25 mouse cellular contexts compared by ENCODE assay signal in the genomic region with DNA sequence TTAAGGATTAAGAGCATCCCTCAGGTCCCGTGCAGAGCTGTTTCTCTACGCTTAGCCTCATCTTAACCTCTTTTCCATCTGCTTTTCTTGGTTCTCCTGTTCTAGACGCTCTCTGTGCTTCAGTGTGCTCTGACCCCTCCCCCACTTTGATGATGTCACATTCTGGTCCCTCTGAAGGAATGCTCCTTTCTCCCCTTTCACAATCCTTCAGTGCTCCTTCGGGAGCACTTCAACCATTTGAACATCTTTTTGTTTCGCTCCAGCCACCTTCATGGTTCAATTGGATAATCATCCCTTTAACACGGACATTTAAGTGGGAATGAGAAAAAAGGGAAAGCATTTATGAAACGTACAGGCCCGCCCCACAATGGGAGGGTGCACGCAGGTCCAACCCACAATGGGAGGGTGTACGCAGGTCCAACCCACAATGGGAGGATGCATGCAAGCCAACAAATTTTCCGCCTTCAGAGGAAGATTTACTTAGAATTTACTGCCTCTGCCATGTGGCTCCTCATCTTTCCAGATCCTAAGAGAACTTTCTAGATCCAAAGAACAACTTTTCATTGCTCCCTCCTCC. TPM values are rescaled to one million over a fixed set of nuclear protein-coding genes. Genes with fewer than 3 reads are reported as not detected.
DNase-seq lines count a peak whose midpoint lies in the region; ATAC-seq and TF ChIP-seq lines count a peak whose summit lies in the region.
"Had no signal": no experiment of that assay in that cellular context is flagged by ENCODE, and none has a peak within 500 bp of the region (broad histone marks: within the 10 kb centered on the region; RNA-seq: fewer than 3 reads in every experiment).

No protein-coding gene starts in this region.

- H3K9ac ChIP-seq in CH12.LX (ENCODE audit: insufficient read depth, low read depth) (no peak overlapping the region), MEL (ENCODE audit: control insufficient read depth, low read depth, low read length, poor library complexity, severe bottlenecking) (no peak overlapping the region)
- no peak overlapping the region for H3K9ac ChIP-seq in midbrain, embryonic 13.5 days (replicated peaks)
- H3K9ac ChIP-seq: embryonic facial prominence, embryonic 15.5 days; forebrain, embryonic 15.5 days; hindbrain, embryonic 13.5 days had no signal

- peak; percentile 25 for DNase-seq in 3134 (ENCODE audit: extremely low read depth, insufficient read length, low spot score)
- DNase-seq in CH12.LX (ENCODE audit: extremely low read depth), result peak; percentile 55
- peak; percentile 16 for DNase-seq in MEL (ENCODE audit: low read depth, low spot score)
- DNase-seq in layer of hippocampus, adult 8-10 months (ENCODE audit: low spot score in 2 of 2), result no peak
- no peak for DNase-seq in urinary bladder, adult 2 months (ENCODE audit: low spot score)
- DNase-seq: adrenal gland, adult 8-10 months; adrenal gland, postnatal 36 days; cerebellum, adult 2 months; cerebellum, postnatal 14 days; embryo, embryonic 11 days; gastrocnemius, postnatal 36 days; heart, adult 11 months; heart, postnatal 14 days had no signal

- H3K27ac ChIP-seq in CH12.LX (ENCODE audit: insufficient read depth, low read depth) (no peak overlapping the region), MEL (ENCODE audit: control insufficient read depth, low read depth, low read length) (no peak overlapping the region)
- no peak overlapping the region for H3K27ac ChIP-seq in midbrain, embryonic 13.5 days
- H3K27ac ChIP-seq: embryonic facial prominence, embryonic 15.5 days; forebrain, embryonic 15.5 days; hindbrain, embryonic 13.5 days; hindbrain, postnatal 0 days had no signal

- in situ Hi-C loops in CH12.LX (cut with MboI; ENCODE audit: low pct_ligation_motif_present, low pct_unique_long_range_greater_than_20kb, low sequenced_read_pairs), result no loop called here

- no peak overlapping the region for H3ac ChIP-seq in myocyte (ENCODE audit: control insufficient read depth, insufficient read length)

- peaks cover 3% of the 10 kb centered on the region for H3K9me3 ChIP-seq in CH12.LX (replicated peaks; ENCODE audit: low read length)
- H3K9me3 ChIP-seq in MEL (replicated peaks; ENCODE audit: insufficient read depth, low read length), result no peaks in the 10 kb centered on the region
- no peaks in the 10 kb centered on the region for H3K9me3 ChIP-seq in midbrain, embryonic 13.5 days
- H3K9me3 ChIP-seq: embryonic facial prominence, embryonic 15.5 days; forebrain, embryonic 15.5 days; G1E; hindbrain, embryonic 13.5 days had no signal

- H3K27me3 ChIP-seq in CH12.LX (replicated peaks) (peaks cover 2% of the 10 kb centered on the region), MEL (ENCODE audit: control insufficient read depth in 1 of 2, insufficient read depth in 2 of 2, low read length in 2 of 2) (peaks cover 6% of the 10 kb centered on the region in 2 experiments; a peak in 3 of 4 replicates), myocyte (ENCODE audit: control insufficient read depth, insufficient read depth, insufficient read length) (no peaks in the 10 kb centered on the region)
- no peaks in the 10 kb centered on the region for H3K27me3 ChIP-seq in midbrain, embryonic 13.5 days
- H3K27me3 ChIP-seq: embryonic facial prominence, embryonic 15.5 days; forebrain, embryonic 15.5 days; hindbrain, embryonic 13.5 days; Patski had no signal

- dilution Hi-C loops in CH12.LX (cut with MboI; ENCODE audit: extremely low pct_ligation_motif_present, extremely low pct_unique_long_range_greater_than_20kb, low sequenced_read_pairs), result no loop called here

- H3K79me2 ChIP-seq in CH12.LX (replicated peaks; ENCODE audit: control insufficient read depth, extremely low read depth, insufficient read depth, poor library complexity, severe bottlenecking) (no peaks in the 10 kb centered on the region), MEL (ENCODE audit: control insufficient read depth, insufficient read depth, low read length, poor library complexity) (no peaks in the 10 kb centered on the region), myocyte (ENCODE audit: control insufficient read depth, insufficient read depth) (no peaks in the 10 kb centered on the region)

- TF ChIP-seq CTCF in CH12.LX (conservative IDR thresholded peaks at IDR 0.05 in 1 of 2, IDR thresholded peaks at IDR 0.05 in 1 of 2; ENCODE audit: low read depth in 2 of 2, low read length in 2 of 2) (no peak), MEL (IDR thresholded peaks at IDR 0.05 in 2 of 3, conservative IDR thresholded peaks at IDR 0.05 in 1 of 3; ENCODE audit: control insufficient read depth in 1 of 3, insufficient read depth in 1 of 3, low read depth in 2 of 3, low read length in 3 of 3, poor library complexity in 1 of 3, severe bottlenecking in 1 of 3) (no peak)

- H3K4me1 ChIP-seq in CH12.LX (ENCODE audit: control insufficient read depth in 1 of 2, insufficient read depth in 2 of 2), result peaks cover 3 to 9% of the 10 kb centered on the region in 2 experiments
- H3K4me1 ChIP-seq in MEL (ENCODE audit: control insufficient read depth in 1 of 2, insufficient read depth in 2 of 2, low read length in 2 of 2), result no peaks in the 10 kb centered on the region
- H3K4me1 ChIP-seq in midbrain, embryonic 13.5 days (replicated peaks), result no peaks in the 10 kb centered on the region
- H3K4me1 ChIP-seq: embryonic facial prominence, embryonic 15.5 days; forebrain, embryonic 15.5 days; hindbrain, embryonic 13.5 days had no signal

- 69% methylated on average over 11 of the region's 11 CpGs for WGBS in midbrain, embryonic 13.5 days

- TF ChIP-seq RAD21 in CH12.LX (IDR thresholded peaks at IDR 0.05; ENCODE audit: low read depth, low read length) (no peak), MEL (IDR thresholded peaks at IDR 0.05; ENCODE audit: low read depth, low read length) (no peak)

- H3K36me3 ChIP-seq in CH12.LX (replicated peaks in 1 of 2; ENCODE audit: control insufficient read depth in 1 of 2, insufficient read depth in 1 of 2, low read length in 1 of 2) (no peaks in the 10 kb centered on the region), MEL (ENCODE audit: control insufficient read depth in 1 of 2, insufficient read depth in 2 of 2, low read length in 2 of 2) (no peaks in the 10 kb centered on the region), myocyte (ENCODE audit: control insufficient read depth, insufficient read depth) (no peaks in the 10 kb centered on the region)
- no peaks in the 10 kb centered on the region for H3K36me3 ChIP-seq in midbrain, embryonic 13.5 days
- H3K36me3 ChIP-seq: embryonic facial prominence, embryonic 15.5 days; forebrain, embryonic 15.5 days; G1E; hindbrain, embryonic 13.5 days had no signal

- H3K4me2 ChIP-seq in CH12.LX (ENCODE audit: insufficient read depth, low read depth, poor library complexity, severe bottlenecking) (peak overlapping the region; percentile 39), myocyte (ENCODE audit: low read depth) (peak overlapping the region; percentile 60)
- no peak overlapping the region for H3K4me2 ChIP-seq in midbrain, embryonic 13.5 days (replicated peaks)
- H3K4me2 ChIP-seq: embryonic facial prominence, embryonic 15.5 days; forebrain, embryonic 15.5 days; hindbrain, embryonic 13.5 days had no signal

- TF ChIP-seq EP300 in CH12.LX (IDR thresholded peaks at IDR 0.05; ENCODE audit: low read length) (no peak), MEL (IDR thresholded peaks at IDR 0.05; ENCODE audit: low read depth in 1 of 2, low read length in 2 of 2) (no peak)

- ATAC-seq in midbrain, embryonic 13.5 days, result no peak
- ATAC-seq: CD4-positive, CD25-positive, alpha-beta regulatory T cell, adult 4 months; forebrain, embryonic 15.5 days; hindbrain, postnatal 0 days; Patski had no signal

- peak; percentile 36; the same call in 1 of the 2 replicates for TF ChIP-seq POLR2A in CH12.LX (IDR thresholded peaks at IDR 0.05; ENCODE audit: low read depth, low read length)
- no peak for TF ChIP-seq POLR2A in MEL (IDR thresholded peaks at IDR 0.05; ENCODE audit: control insufficient read depth in 1 of 2, insufficient read depth in 1 of 2, low read depth in 1 of 2, low read length in 2 of 2, poor library complexity in 1 of 2)
- TF ChIP-seq POLR2A in myocyte (IDR thresholded peaks at IDR 0.05; ENCODE audit: insufficient read length, low read depth), result no peak

- H3K4me3 ChIP-seq in CH12.LX (replicated peaks in 1 of 3; ENCODE audit: low read depth in 2 of 3, low read length in 2 of 3, poor library complexity in 1 of 3) (peak overlapping the region; percentile 28 to 41 (median 41)), MEL (ENCODE audit: control insufficient read depth in 1 of 2, insufficient read depth in 1 of 2, low read depth in 2 of 2, low read length in 2 of 2) (no peak overlapping the region), myocyte (peak overlapping the region; percentile 12)
- H3K4me3 ChIP-seq in midbrain, embryonic 13.5 days (replicated peaks), result no peak overlapping the region
- H3K4me3 ChIP-seq: embryonic facial prominence, embryonic 15.5 days; forebrain, embryonic 15.5 days; hindbrain, embryonic 13.5 days had no signal

RNA-seq across cellular contexts. Expression of a gene that starts 6.8 kb away (rescaled TPM):
- total RNA-seq in CH12.LX (2012; rRNA removed), result 17.0 and 30.9 TPM in 2 replicates
- 30.1 and 32.6 TPM in 2 replicates for total RNA-seq in CH12.LX (2014; rRNA removed)
- polyA plus RNA-seq in CH12.LX (2012; ENCODE audit: insufficient read length, low read depth), result 28.3 and 30.3 TPM in 2 replicates
- 0.23 TPM in 1 of 2 replicates, not detected in the other for total RNA-seq in MEL (2012; rRNA removed)
- polyA plus RNA-seq in MEL (2012; ENCODE audit: insufficient read depth in 1 of 2, insufficient read length in 2 of 2, low read depth in 1 of 2, low replicate concordance in 2 of 2, missing spikeins in 1 of 2), result under 1 TPM in 1 of 2 experiments, not detected in 1; 0.38 TPM
- 4.7 TPM for polyA plus RNA-seq in myocyte (2012; fragmentation: generic; extraction: Trizol)
- 0.31 TPM in 1 of 2 replicates, not detected in the other for polyA plus RNA-seq in midbrain, embryonic 13.5 days (2015; fragmentation: Nextera tagmentation; extraction: Ambion mirVana)
- 1 to 10 TPM in 2 of 4 experiments, not detected in 2; 7.5 to 8.6 TPM for total RNA-seq in layer of hippocampus, adult 8-10 months (2022)
- polyA plus RNA-seq in urinary bladder, adult 2 months (2012; rRNA removed), result 5.1 and 6.9 TPM in 2 replicates
- total RNA-seq: common myeloid progenitor, adult 5-6 weeks; G1E; gastrocnemius, adult 8-10 months; hematopoietic stem cell, adult 5-6 weeks; hindbrain, postnatal 0 days had no signal
- polyA plus RNA-seq: CD4-positive, CD25-positive, alpha-beta regulatory T cell, adult 4 months; forebrain, embryonic 15.5 days; G1E; hindbrain, embryonic 13.5 days had no signal

RNA-seq across cellular contexts. Expression of a gene that starts 13.2 kb away (rescaled TPM):
- total RNA-seq in CH12.LX (2012; rRNA removed), result 4.5 and 6.0 TPM in 2 replicates
- 2.0 and 2.7 TPM in 2 replicates for total RNA-seq in CH12.LX (2014; rRNA removed)
- polyA plus RNA-seq in CH12.LX (2012; ENCODE audit: insufficient read length, low read depth), result 6.5 and 7.2 TPM in 2 replicates
- total RNA-seq in MEL (2012; rRNA removed), result 0.12 and 0.13 TPM in 2 replicates
- polyA plus RNA-seq in MEL (2012; ENCODE audit: insufficient read depth in 1 of 2, insufficient read length in 2 of 2, low read depth in 1 of 2, low replicate concordance in 2 of 2, missing spikeins in 1 of 2), result under 1 TPM in 1 of 2 experiments, not detected in 1; 0.38 TPM
- 0.77 TPM for polyA plus RNA-seq in myocyte (2012; fragmentation: generic; extraction: Trizol)
- polyA plus RNA-seq in midbrain, embryonic 13.5 days (2015; fragmentation: Nextera tagmentation; extraction: Ambion mirVana), result 89.0 and 94.9 TPM in 2 replicates
- total RNA-seq in layer of hippocampus, adult 8-10 months (2022), result 1 to 10 TPM; 4.1 to 6.6 (median 5.3) TPM
- polyA plus RNA-seq in urinary bladder, adult 2 months (2012; rRNA removed), result 12.5 and 14.1 TPM in 2 replicates
- polyA plus RNA-seq: G1E had no signal

RNA-seq across cellular contexts. Expression of a gene that starts 31.5 kb away (rescaled TPM):
- total RNA-seq in CH12.LX (2012; rRNA removed), result 179 and 206 TPM in 2 replicates
- total RNA-seq in CH12.LX (2014; rRNA removed), result 145 and 172 TPM in 2 replicates
- 281 and 337 TPM in 2 replicates for polyA plus RNA-seq in CH12.LX (2012; ENCODE audit: insufficient read length, low read depth)
- total RNA-seq in MEL (2012; rRNA removed), result 100 and 150 TPM in 2 replicates
- polyA plus RNA-seq in MEL (2012; ENCODE audit: insufficient read depth in 1 of 2, insufficient read length in 2 of 2, low read depth in 1 of 2, low replicate concordance in 2 of 2, missing spikeins in 1 of 2), result 100 to 1,000 TPM; 332 to 581 TPM
- polyA plus RNA-seq in myocyte (2012; fragmentation: generic; extraction: Trizol), result 393 TPM
- 44.0 and 49.9 TPM in 2 replicates for polyA plus RNA-seq in midbrain, embryonic 13.5 days (2015; fragmentation: Nextera tagmentation; extraction: Ambion mirVana)
- total RNA-seq in layer of hippocampus, adult 8-10 months (2022), result 10 to 100 TPM; 11.7 to 21.0 (median 16.7) TPM
- polyA plus RNA-seq in urinary bladder, adult 2 months (2012; rRNA removed), result 139 and 175 TPM in 2 replicates

RNA-seq across cellular contexts. Expression of a gene that starts 52.2 kb away (rescaled TPM):
- not detected in 2 replicates for total RNA-seq in CH12.LX (2012; rRNA removed)
- not detected in 2 replicates for total RNA-seq in CH12.LX (2014; rRNA removed)
- polyA plus RNA-seq in CH12.LX (2012; ENCODE audit: insufficient read length, low read depth), result not detected in 2 replicates
- total RNA-seq in MEL (2012; rRNA removed), result 0.29 TPM in 1 of 2 replicates, not detected in the other
- polyA plus RNA-seq in MEL (2012; ENCODE audit: insufficient read depth in 1 of 2, insufficient read length in 2 of 2, low read depth in 1 of 2, low replicate concordance in 2 of 2, missing spikeins in 1 of 2), result under 1 TPM in 1 of 2 experiments, not detected in 1; 0.40 TPM
- not detected for polyA plus RNA-seq in myocyte (2012; fragmentation: generic; extraction: Trizol)
- 1.9 and 2.0 TPM in 2 replicates for polyA plus RNA-seq in midbrain, embryonic 13.5 days (2015; fragmentation: Nextera tagmentation; extraction: Ambion mirVana)
- total RNA-seq in layer of hippocampus, adult 8-10 months (2022), result 1 to 10 TPM; 4.7 to 7.4 (median 5.6) TPM
- 0.66 and 1.2 TPM in 2 replicates for polyA plus RNA-seq in urinary bladder, adult 2 months (2012; rRNA removed)
- total RNA-seq: gastrocnemius, adult 8-10 months had no signal
- polyA plus RNA-seq: G1E had no signal

Comparison
In these comparisons a context has a peak if more than half of its experiments do, and no peak if none do; other contexts are left out.
1. DNase-seq: peak in 3134 (single experiment), CH12.LX (single experiment) and MEL (single experiment); none in layer of hippocampus, adult 8-10 months (0 of 2) and urinary bladder, adult 2 months (single experiment).
2. H3K4me3 ChIP-seq: peak in CH12.LX (3 of 3) and myocyte (single experiment); none in MEL (0 of 2) and midbrain, embryonic 13.5 days (single experiment).